Comparison of ENCODE assay signal across 22 mouse cellular contexts in genomic region chr6:137437486-137437885, GRCm38 (mm10).
DNase-seq lines count a peak whose midpoint lies in the region; ATAC-seq and TF ChIP-seq lines count a peak whose summit lies in the region.
"Had no signal": no experiment of that assay in that cellular context is flagged by ENCODE, and none has a peak within 500 bp of the region (broad histone marks: within the 10 kb centered on the region; RNA-seq: fewer than 3 reads in every experiment).

No protein-coding gene starts in this region.

- H3K4me3 ChIP-seq in kidney, embryonic 14.5 days (ENCODE audit: low read length): no peak overlapping the region
- H3K4me3 ChIP-seq in midbrain, embryonic 13.5 days (replicated peaks): no peak overlapping the region
- no peak overlapping the region for H3K4me3 ChIP-seq in midbrain, postnatal 0 days (ENCODE audit: low read depth, low read length)
- no peak overlapping the region for H3K4me3 ChIP-seq in forebrain, embryonic 16.5 days (replicated peaks; ENCODE audit: low read length)
- H3K4me3 ChIP-seq in neural tube, embryonic 13.5 days: no peak overlapping the region
- no peak overlapping the region for H3K4me3 ChIP-seq in liver, embryonic 11.5 days (ENCODE audit: low read depth, low read length)
- H3K4me3 ChIP-seq: gastrocnemius, adult 2 months; left cerebral cortex, adult 2 months; myocyte had no signal

- no peak for TF ChIP-seq CTCF in midbrain, postnatal 0 days (IDR thresholded peaks at IDR 0.05)

- no peak for DNase-seq in kidney, postnatal 25 days
- DNase-seq in midbrain, postnatal 0 days (ENCODE audit: low spot score): no peak
- no peak for DNase-seq in ovary, adult 18-20 months (ENCODE audit: low spot score)
- no peak for DNase-seq in liver, embryonic 11.5 days (ENCODE audit: low spot score)
- DNase-seq: adrenal gland, postnatal 36 days; B cell, adult 2 months; cerebellum, adult 11-12 months; cerebellum, postnatal 25 days; gastrocnemius, adult 2 months; heart, postnatal 10 days; liver; liver, postnatal 0 days; lung, postnatal 4 days; thymus, postnatal 25 days had no signal

- ATAC-seq in kidney, embryonic 14.5 days (ENCODE audit: low FRiP score, low TSS enrichment): peak; percentile 6; the same call in 1 of the 2 replicates
- ATAC-seq in midbrain, embryonic 13.5 days: 0 out of 2 replicates have a peak, but pooled peaks have one; percentile 13
- no peak for ATAC-seq in midbrain, postnatal 0 days (ENCODE audit: low FRiP score)
- no peak for ATAC-seq in forebrain, embryonic 16.5 days
- peak; percentile 41 for ATAC-seq in neural tube, embryonic 13.5 days (ENCODE audit: low read depth)
- no peak for ATAC-seq in liver, embryonic 11.5 days (replicated peaks; ENCODE audit: low FRiP score)
- ATAC-seq: inflammation-experienced regulatory T-cells, adult 6 months; liver, postnatal 0 days had no signal

- peaks cover 5% of the 10 kb centered on the region; the same call in 1 of the 2 replicates for H3K4me1 ChIP-seq in kidney, embryonic 14.5 days (ENCODE audit: control insufficient read depth, insufficient read depth, low read length)
- peaks cover 21% of the 10 kb centered on the region for H3K4me1 ChIP-seq in midbrain, embryonic 13.5 days (replicated peaks)
- H3K4me1 ChIP-seq in midbrain, postnatal 0 days (ENCODE audit: insufficient read depth, low read length): no peaks in the 10 kb centered on the region; the same call in 1 of the 2 replicates
- H3K4me1 ChIP-seq in forebrain, embryonic 16.5 days (replicated peaks; ENCODE audit: control insufficient read depth, insufficient read depth, low read length): peaks cover 16% of the 10 kb centered on the region
- peaks cover 27% of the 10 kb centered on the region for H3K4me1 ChIP-seq in neural tube, embryonic 13.5 days (replicated peaks)
- H3K4me1 ChIP-seq in liver, embryonic 11.5 days (replicated peaks; ENCODE audit: control insufficient read depth, insufficient read depth, low read length): no peaks in the 10 kb centered on the region

- no peak overlapping the region for H3K9ac ChIP-seq in kidney, embryonic 14.5 days (ENCODE audit: low read depth, low read length)
- no peak overlapping the region for H3K9ac ChIP-seq in midbrain, embryonic 13.5 days (replicated peaks)
- no peak overlapping the region for H3K9ac ChIP-seq in midbrain, postnatal 0 days (replicated peaks; ENCODE audit: low read length, poor library complexity, severe bottlenecking)
- H3K9ac ChIP-seq in forebrain, embryonic 16.5 days (replicated peaks; ENCODE audit: low read depth, low read length): no peak overlapping the region
- H3K9ac ChIP-seq in neural tube, embryonic 13.5 days: no peak overlapping the region
- no peak overlapping the region for H3K9ac ChIP-seq in liver, embryonic 11.5 days (ENCODE audit: low read depth, low read length)
- H3K9ac ChIP-seq: liver, postnatal 0 days had no signal

- no peaks in the 10 kb centered on the region for H3K27me3 ChIP-seq in kidney, embryonic 14.5 days (ENCODE audit: control insufficient read depth, insufficient read depth, low read length)
- H3K27me3 ChIP-seq in midbrain, embryonic 13.5 days: peaks cover 13% of the 10 kb centered on the region
- no peaks in the 10 kb centered on the region for H3K27me3 ChIP-seq in midbrain, postnatal 0 days (ENCODE audit: insufficient read depth, low read length)
- H3K27me3 ChIP-seq in forebrain, embryonic 16.5 days (replicated peaks; ENCODE audit: control insufficient read depth, insufficient read depth, low read length): 0 out of 2 replicates have a peak, but pooled peaks cover 2% of the 10 kb centered on the region
- H3K27me3 ChIP-seq in neural tube, embryonic 13.5 days: peaks cover 15% of the 10 kb centered on the region
- no peaks in the 10 kb centered on the region for H3K27me3 ChIP-seq in liver, embryonic 11.5 days (replicated peaks; ENCODE audit: control insufficient read depth, insufficient read depth, low read length)

- no peaks in the 10 kb centered on the region for H3K9me3 ChIP-seq in kidney, embryonic 14.5 days (ENCODE audit: control insufficient read depth, low read length)
- no peaks in the 10 kb centered on the region for H3K9me3 ChIP-seq in midbrain, embryonic 13.5 days
- no peaks in the 10 kb centered on the region for H3K9me3 ChIP-seq in midbrain, postnatal 0 days (ENCODE audit: low read length)
- no peaks in the 10 kb centered on the region for H3K9me3 ChIP-seq in forebrain, embryonic 16.5 days (ENCODE audit: control insufficient read depth, low read length)
- no peaks in the 10 kb centered on the region for H3K9me3 ChIP-seq in neural tube, embryonic 13.5 days
- no peaks in the 10 kb centered on the region for H3K9me3 ChIP-seq in liver, embryonic 11.5 days (ENCODE audit: control insufficient read depth, low read length)

- H3K4me2 ChIP-seq in kidney, embryonic 14.5 days (replicated peaks; ENCODE audit: low read depth, low read length): no peak overlapping the region
- H3K4me2 ChIP-seq in midbrain, embryonic 13.5 days (replicated peaks): peak overlapping the region; percentile 9; the same call in 1 of the 2 replicates
- H3K4me2 ChIP-seq in midbrain, postnatal 0 days (ENCODE audit: low read depth, low read length, poor library complexity, severe bottlenecking): no peak overlapping the region
- H3K4me2 ChIP-seq in forebrain, embryonic 16.5 days (ENCODE audit: low read length): peak overlapping the region; percentile 18
- no peak overlapping the region for H3K4me2 ChIP-seq in neural tube, embryonic 13.5 days
- no peak overlapping the region for H3K4me2 ChIP-seq in liver, embryonic 11.5 days
- H3K4me2 ChIP-seq: heart, embryonic 11.5 days had no signal

- no peak overlapping the region for H3K27ac ChIP-seq in kidney, embryonic 14.5 days (ENCODE audit: low read depth, low read length)
- 0 out of 2 replicates have a peak overlapping the region, but pooled peaks have one; percentile 30 for H3K27ac ChIP-seq in midbrain, embryonic 13.5 days
- H3K27ac ChIP-seq in midbrain, postnatal 0 days (ENCODE audit: low read depth, low read length): no peak overlapping the region
- H3K27ac ChIP-seq in forebrain, embryonic 16.5 days (ENCODE audit: low read length): no peak overlapping the region
- no peak overlapping the region; the same call in 1 of the 2 replicates for H3K27ac ChIP-seq in neural tube, embryonic 13.5 days (replicated peaks)
- no peak overlapping the region for H3K27ac ChIP-seq in liver, embryonic 11.5 days (ENCODE audit: low read depth, low read length)
- H3K27ac ChIP-seq: gastrocnemius, adult 2 months; left cerebral cortex, adult 2 months had no signal

- WGBS in kidney, embryonic 14.5 days: 55% methylated on average over 4 of the region's 4 CpGs
- 70% methylated on average over 4 of the region's 4 CpGs for WGBS in midbrain, embryonic 13.5 days
- 68% methylated on average over 4 of the region's 4 CpGs for WGBS in midbrain, postnatal 0 days
- WGBS in forebrain, embryonic 16.5 days: 57% methylated on average over 4 of the region's 4 CpGs
- WGBS in neural tube, embryonic 13.5 days: 40% methylated on average over 4 of the region's 4 CpGs
- WGBS in liver, embryonic 11.5 days: 77% methylated on average over 4 of the region's 4 CpGs

- H3K36me3 ChIP-seq in kidney, embryonic 14.5 days (ENCODE audit: control insufficient read depth, insufficient read depth, low read length): no peaks in the 10 kb centered on the region
- peaks cover 17% of the 10 kb centered on the region for H3K36me3 ChIP-seq in midbrain, embryonic 13.5 days
- H3K36me3 ChIP-seq in midbrain, postnatal 0 days (ENCODE audit: insufficient read depth, low read length): peaks cover under 1% of the 10 kb centered on the region; the same call in 1 of the 2 replicates
- H3K36me3 ChIP-seq in forebrain, embryonic 16.5 days (ENCODE audit: control insufficient read depth, insufficient read depth): no peaks in the 10 kb centered on the region
- peaks cover 7% of the 10 kb centered on the region for H3K36me3 ChIP-seq in neural tube, embryonic 13.5 days
- H3K36me3 ChIP-seq in liver, embryonic 11.5 days (ENCODE audit: control insufficient read depth, insufficient read depth, low read length): no peaks in the 10 kb centered on the region

Comparison
In these comparisons a context has a peak if more than half of its experiments do, and no peak if none do; other contexts are left out.
1. ATAC-seq: peak in kidney, embryonic 14.5 days (single experiment), midbrain, embryonic 13.5 days (single experiment) and neural tube, embryonic 13.5 days (single experiment); none in midbrain, postnatal 0 days (single experiment), forebrain, embryonic 16.5 days (single experiment) and liver, embryonic 11.5 days (single experiment).
2. H3K4me2 ChIP-seq: peak in midbrain, embryonic 13.5 days (single experiment) and forebrain, embryonic 16.5 days (single experiment); none in kidney, embryonic 14.5 days (single experiment), midbrain, postnatal 0 days (single experiment), neural tube, embryonic 13.5 days (single experiment) and liver, embryonic 11.5 days (single experiment).